Mouse (Mus musculus): Measurements from ENCODE around the gene Slc16a12.

- TF ChIP-seq CTCF (IDR thresholded peaks at IDR 0.05; ENCODE audit: borderline replicate concordance, extremely low read depth, insufficient read depth, insufficient read length), result no peak
- no peak for TF ChIP-seq POLR2A (IDR thresholded peaks at IDR 0.05; ENCODE audit: borderline replicate concordance, extremely low read depth, insufficient read depth, insufficient read length, poor library complexity, severe bottlenecking)
These were observed 9.6 kb upstream of the Slc16a12 start for GRCm38 (mm10) chr19:34756561-34757240.

All from brain, embryonic 14.5 days (tissue).